Mouse (Mus musculus) kidney, adult 2 months (tissue): ENCODE measurements at regions not wholly inside any gene's neighbourhood (a gene's known extent, or its start where the extent isn't known, plus 50 kb on each side); places are given as distances from the start of the nearest gene placed in this dataset.
A peak's percentile ranks its signal among the peaks of the same experiment; 100 is the strongest.

Experiments
- DNase-seq: peaks from one replicate; pipeline ENCODE4 v3.0.0; 2021
- H3K27ac ChIP-seq: fragments of 200-500 bp; 2 replicates; pipeline ENCODE4 v1.5.1; 2012; ENCODE audit warnings: low read depth, low read length, control low read depth, inconsistent platforms; ENCODE audit not compliant: insufficient read depth
- H3K27me3 ChIP-seq: fragments of 200-500 bp; replicated peaks from 2 replicates; pipeline ENCODE4 v1.6.1; 2012; ENCODE audit warnings: mild to moderate bottlenecking, moderate library complexity, low read length, inconsistent platforms; ENCODE audit not compliant: control insufficient read depth, insufficient read depth
- H3K36me3 ChIP-seq: fragments of 200-500 bp; 2 replicates; pipeline ENCODE4 v1.6.1; 2012; ENCODE audit warnings: mild to moderate bottlenecking, moderate library complexity, low read length, inconsistent platforms; ENCODE audit not compliant: control insufficient read depth, insufficient read depth
- H3K4me1 ChIP-seq: fragments of 200-500 bp; 2 replicates; pipeline ENCODE4 v1.6.1; 2011; ENCODE audit warnings: low read length; ENCODE audit not compliant: control insufficient read depth, insufficient read depth
- H3K4me3 ChIP-seq: fragments of 200-500 bp; 2 replicates; pipeline ENCODE4 v1.5.1; 2011; ENCODE audit warnings: mild to moderate bottlenecking, low read depth, low read length, control low read depth; ENCODE audit not compliant: insufficient read depth
- CTCF ChIP-seq: fragments of 200-500 bp; conservative IDR thresholded peaks from 2 replicates; pipeline ENCODE4 v1.5.1; 2011; ENCODE audit warnings: low read depth, mild to moderate bottlenecking, control low read depth, low read length, moderate library complexity, mixed read lengths; ENCODE audit not compliant: insufficient read depth, insufficient read length
- POLR2A ChIP-seq: fragments of 200-500 bp; IDR thresholded peaks from one replicate; pipeline ENCODE4 v1.6.1; 2011; ENCODE audit warnings: low read depth, low read length, control low read depth
- WGBS: fragments of 180-500 bp; shearing (Covaris S2); methylation state at CpG from one replicate; pipeline ENCODE4 v1.1.7; 2018; 5-methylcytosine and 5-hydroxymethylcytosine counted together

GRCm38 (mm10) chr2:167795491-167795890, 105.9 kb upstream of the Tmem189 start:
- Histone ChIP-seq H3K36me3 (no peaks in the 10 kb centered on the region), H3K27me3 (no peaks in the 10 kb centered on the region), H3K4me1 (no peaks in the 10 kb centered on the region), H3K27ac (no peak overlapping the region), H3K4me3 (no peak overlapping the region)
- no peak for TF ChIP-seq CTCF
- no peak for TF ChIP-seq POLR2A
- WGBS: 86% methylated on average over 7 of the region's 7 CpGs
- no peak for DNase-seq

GRCm38 (mm10) chr2:167793916-167794315, 104.3 kb upstream of the Tmem189 start:
- no peak for TF ChIP-seq POLR2A
- TF ChIP-seq CTCF: no peak
- no peaks in the 10 kb centered on the region for H3K4me1 ChIP-seq

GRCm38 (mm10) chr2:167792753-167793152, 103.1 kb upstream of the Tmem189 start:
- 43% methylated on average over 3 of the region's 3 CpGs for WGBS
- Histone ChIP-seq H3K27me3 (no peaks in the 10 kb centered on the region), H3K4me3 (no peak overlapping the region), H3K36me3 (no peaks in the 10 kb centered on the region), H3K27ac (no peak overlapping the region), H3K4me1 (no peaks in the 10 kb centered on the region)
- DNase-seq: peak; percentile 53
- TF ChIP-seq POLR2A (no peak), CTCF (no peak)

More at GRCm38 (mm10) chr2:167793916-167794315, 104.3 kb upstream of the Tmem189 start:
- H3K36me3 ChIP-seq: no peaks in the 10 kb centered on the region
- no peak overlapping the region for H3K27ac ChIP-seq
- no peak for DNase-seq
- H3K4me3 ChIP-seq: no peak overlapping the region
- WGBS: 86% methylated on average over 2 of the region's 2 CpGs
- no peaks in the 10 kb centered on the region for H3K27me3 ChIP-seq

GRCm38 (mm10) chr2:167792330-167792729, 102.7 kb upstream of the Tmem189 start:
- H3K4me1 ChIP-seq: no peaks in the 10 kb centered on the region
- TF ChIP-seq POLR2A (no peak), CTCF (no peak)
- no peaks in the 10 kb centered on the region for H3K27me3 ChIP-seq
- 40% methylated on average over 3 of the region's 3 CpGs for WGBS
- H3K4me3 ChIP-seq: no peak overlapping the region
- H3K36me3 ChIP-seq: no peaks in the 10 kb centered on the region
- no peak overlapping the region for H3K27ac ChIP-seq
- no peak for DNase-seq

- TF ChIP-seq POLR2A: no peak
- TF ChIP-seq CTCF: no peak
- no peak overlapping the region for H3K4me3 ChIP-seq
- H3K36me3 ChIP-seq: no peaks in the 10 kb centered on the region
- no peaks in the 10 kb centered on the region for H3K4me1 ChIP-seq
- no peaks in the 10 kb centered on the region for H3K27me3 ChIP-seq
- H3K27ac ChIP-seq: no peak overlapping the region
- no peak for DNase-seq
- WGBS: 84% methylated on average over 11 of the region's 11 CpGs
Observed at GRCm38 (mm10) chr2:167789471-167789923, 99.9 kb upstream of the Tmem189 start.

GRCm38 (mm10) chr2:167786951-167787350, 97.3 kb upstream of the Tmem189 start:
- Histone ChIP-seq H3K27me3 (no peaks in the 10 kb centered on the region), H3K36me3 (no peaks in the 10 kb centered on the region), H3K27ac (no peak overlapping the region), H3K4me3 (no peak overlapping the region), H3K4me1 (peaks cover 1% of the 10 kb centered on the region; the same call in 1 of the 2 replicates)
- 90% methylated on average over 5 of the region's 5 CpGs for WGBS
- no peak for DNase-seq
- TF ChIP-seq CTCF (no peak), POLR2A (no peak)

- TF ChIP-seq CTCF (no peak), POLR2A (no peak)
- Histone ChIP-seq H3K36me3 (no peaks in the 10 kb centered on the region), H3K4me3 (no peak overlapping the region), H3K27me3 (no peaks in the 10 kb centered on the region), H3K27ac (no peak overlapping the region), H3K4me1 (peaks cover 9% of the 10 kb centered on the region)
- no peak for DNase-seq
- 87% methylated on average over 13 of the region's 13 CpGs for WGBS
Observed at GRCm38 (mm10) chr2:167784353-167784752, 94.7 kb upstream of the Tmem189 start.
